Mouse (Mus musculus) lung, postnatal 36 days (tissue): Measurements from ENCODE around the gene Ccdc24.
A peak's percentile ranks its signal among the peaks of the same experiment; 100 is the strongest.

Experiments used
- DNase-seq: peaks from one replicate; pipeline ENCODE4 v3.0.0; 2022; ENCODE audit warnings: mixed read lengths

Gene Ccdc24

DNA sequence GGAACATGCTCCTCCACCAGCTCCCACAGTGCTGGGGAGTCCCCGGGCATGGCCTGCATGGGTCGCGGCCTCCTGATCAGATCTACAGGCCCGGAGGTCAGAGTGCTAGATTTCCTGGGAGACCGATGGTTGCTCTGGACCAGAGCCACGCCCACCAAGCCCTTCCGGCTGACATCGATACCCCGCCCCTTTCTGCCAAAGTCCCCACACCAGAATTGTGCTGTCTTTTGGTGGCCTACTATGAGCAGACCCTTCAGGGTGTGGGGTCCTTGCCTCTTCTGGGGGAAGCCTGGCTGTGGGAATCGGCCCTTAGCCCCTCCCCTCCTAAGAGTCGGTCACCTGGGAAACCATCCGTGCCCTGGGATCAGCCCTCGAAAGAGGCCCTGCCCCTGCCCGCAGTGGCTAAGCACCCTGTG lies at the start of gene Ccdc24:
Gene Ccdc24, minus strand, starts transcription at position 87 of the 416 bp plus-strand sequence.
- DNase-seq: peak; percentile 32

DNA sequence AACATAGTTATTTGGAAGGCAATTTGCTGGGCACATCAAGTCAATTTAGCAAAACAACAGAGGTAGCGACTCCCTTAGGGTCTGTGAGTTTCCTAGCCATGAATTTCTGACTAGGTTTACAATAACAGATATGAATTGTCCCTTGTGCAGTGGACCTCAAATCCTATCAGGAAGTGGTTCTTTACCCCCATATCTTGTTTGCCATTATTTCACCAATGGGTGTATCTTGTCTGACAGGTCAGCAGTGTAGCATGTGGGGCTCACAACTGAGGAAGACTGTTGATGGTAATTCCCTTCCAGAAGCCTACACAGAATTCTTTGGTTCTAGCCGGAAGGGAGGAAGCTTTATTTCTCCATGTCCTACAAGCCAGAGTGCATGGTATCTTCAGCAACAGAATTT lies 49.0 kb upstream of the Ccdc24 start:
- no peak for DNase-seq

DNA sequence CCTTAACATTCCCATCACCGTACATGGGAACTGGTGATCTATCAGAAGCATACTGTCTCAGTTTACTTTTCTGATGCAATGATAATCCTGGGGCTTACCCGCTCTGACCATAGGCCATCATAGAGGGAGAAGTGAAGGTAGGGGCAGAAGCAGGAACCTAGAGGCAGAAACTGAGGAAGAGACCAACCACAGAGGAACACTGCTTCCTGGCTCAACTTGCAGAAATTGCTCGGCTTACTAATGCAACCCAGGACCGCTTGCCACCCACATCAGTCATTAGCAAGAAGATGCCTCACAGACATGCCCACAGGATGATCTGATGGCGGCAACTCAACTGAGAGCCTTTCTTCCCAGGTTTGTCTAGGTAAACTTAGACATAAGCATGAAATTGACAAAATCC lies 46.4 kb upstream of the Ccdc24 start:
- DNase-seq: no peak

DNA sequence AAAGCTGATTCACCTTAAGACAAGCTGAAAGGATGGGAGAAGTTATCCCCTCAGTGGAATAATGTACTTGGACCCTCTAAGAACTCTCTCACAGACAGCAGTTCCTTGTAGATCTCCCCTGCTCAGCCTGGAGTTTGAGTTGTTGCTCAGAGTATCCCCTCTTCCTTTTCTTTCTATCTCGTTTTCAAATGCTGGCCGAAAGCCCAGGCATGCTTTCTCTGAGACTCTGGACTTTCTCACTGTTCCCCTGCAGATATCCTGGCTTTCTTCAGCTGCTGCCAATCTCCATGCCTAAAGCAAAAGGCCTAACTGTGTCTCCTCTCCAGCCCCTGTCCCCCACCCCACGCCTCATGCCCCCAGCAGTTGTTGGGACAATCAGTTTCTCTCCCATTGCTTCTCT lies 45.9 kb upstream of the Ccdc24 start:
- no peak for DNase-seq

DNA sequence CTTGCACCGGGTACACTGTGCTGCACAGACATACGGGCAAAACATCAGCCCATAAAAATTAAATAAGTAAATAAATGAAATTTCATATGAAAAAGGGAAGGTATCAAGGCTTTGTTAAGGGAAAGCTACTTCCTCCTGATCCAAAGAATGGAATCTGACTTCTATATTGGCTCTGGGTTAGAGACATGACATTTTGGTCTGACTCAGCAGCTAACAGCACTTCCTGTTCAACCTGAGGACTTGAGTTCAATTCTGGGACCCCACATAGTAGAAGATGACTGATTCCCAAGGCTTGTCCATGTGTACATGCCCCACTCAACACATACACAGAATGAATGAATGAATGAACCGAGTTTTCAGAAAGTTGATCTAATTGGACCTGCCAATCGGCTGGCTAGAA lies 45.5 kb upstream of the Ccdc24 start:
- no peak for DNase-seq

DNA sequence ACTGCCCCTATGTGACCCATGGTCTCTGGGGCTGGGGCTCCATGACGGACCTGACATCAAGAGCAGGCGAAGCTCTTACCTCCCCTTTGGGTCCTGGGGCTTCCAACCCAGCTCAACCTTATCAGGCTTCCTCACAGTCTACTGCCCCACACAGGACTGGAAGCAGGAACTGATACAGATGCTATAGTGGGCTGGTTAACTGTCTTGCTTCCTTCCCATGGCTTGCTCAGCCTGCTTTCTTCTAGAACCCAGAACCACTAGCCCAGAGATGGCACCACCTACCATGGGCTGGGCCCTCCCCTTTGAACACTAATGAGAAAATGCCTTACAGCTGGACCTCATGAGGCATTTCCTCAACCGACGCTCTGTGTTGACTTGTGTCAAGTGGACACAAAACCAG lies 45.0 kb upstream of the Ccdc24 start:
- DNase-seq: no peak

DNA sequence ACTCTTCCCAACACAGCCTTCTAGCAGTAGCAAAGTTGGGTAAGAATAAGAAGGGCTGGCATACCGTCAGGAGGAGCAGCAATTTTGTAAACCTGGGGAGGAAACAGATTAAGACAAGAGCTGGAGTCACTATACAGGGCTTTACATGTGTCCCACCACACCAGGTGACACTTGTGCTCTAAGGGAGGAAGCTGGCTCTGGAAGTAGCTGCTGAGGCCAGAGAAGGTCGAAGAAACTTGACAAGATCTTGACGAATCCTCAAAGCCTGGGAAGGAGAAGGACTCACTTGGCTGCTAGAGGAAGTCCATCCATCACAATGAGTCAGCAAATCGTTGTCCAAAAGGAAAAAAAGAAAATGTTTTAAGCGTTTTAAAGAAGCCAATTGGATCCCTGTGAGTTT lies 44.0 kb upstream of the Ccdc24 start:
- no peak for DNase-seq

DNA sequence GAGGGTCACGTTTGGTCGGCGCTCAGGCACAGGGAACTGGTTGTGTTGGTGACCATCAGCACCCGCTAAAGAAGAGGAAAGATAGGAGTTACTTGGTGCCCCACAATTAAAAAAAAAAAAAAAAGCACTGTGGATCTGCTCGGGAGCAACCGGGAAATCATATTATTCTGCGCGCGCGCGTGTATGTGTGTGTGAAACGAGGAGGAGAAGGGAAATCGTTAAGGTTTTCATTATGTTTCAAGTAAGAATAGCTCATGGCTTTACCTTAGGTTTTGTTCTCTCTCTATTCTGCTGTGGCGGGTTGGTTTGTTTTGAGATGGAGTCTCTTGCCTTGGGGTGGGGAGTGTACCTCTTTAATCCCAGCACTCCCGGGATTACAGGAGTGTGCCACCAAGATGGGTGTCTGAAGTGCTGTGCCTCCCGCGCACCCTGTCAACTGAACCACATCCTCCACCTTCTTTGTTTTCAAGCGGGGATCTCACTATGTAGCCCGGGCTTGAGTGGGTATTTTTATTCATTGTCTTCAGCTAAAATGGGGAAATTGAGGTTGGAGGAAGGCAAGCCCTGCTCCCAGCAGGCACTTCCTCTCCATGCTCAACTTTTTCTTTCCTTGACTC lies 43.2 kb upstream of the Ccdc24 start:
- DNase-seq: no peak

DNA sequence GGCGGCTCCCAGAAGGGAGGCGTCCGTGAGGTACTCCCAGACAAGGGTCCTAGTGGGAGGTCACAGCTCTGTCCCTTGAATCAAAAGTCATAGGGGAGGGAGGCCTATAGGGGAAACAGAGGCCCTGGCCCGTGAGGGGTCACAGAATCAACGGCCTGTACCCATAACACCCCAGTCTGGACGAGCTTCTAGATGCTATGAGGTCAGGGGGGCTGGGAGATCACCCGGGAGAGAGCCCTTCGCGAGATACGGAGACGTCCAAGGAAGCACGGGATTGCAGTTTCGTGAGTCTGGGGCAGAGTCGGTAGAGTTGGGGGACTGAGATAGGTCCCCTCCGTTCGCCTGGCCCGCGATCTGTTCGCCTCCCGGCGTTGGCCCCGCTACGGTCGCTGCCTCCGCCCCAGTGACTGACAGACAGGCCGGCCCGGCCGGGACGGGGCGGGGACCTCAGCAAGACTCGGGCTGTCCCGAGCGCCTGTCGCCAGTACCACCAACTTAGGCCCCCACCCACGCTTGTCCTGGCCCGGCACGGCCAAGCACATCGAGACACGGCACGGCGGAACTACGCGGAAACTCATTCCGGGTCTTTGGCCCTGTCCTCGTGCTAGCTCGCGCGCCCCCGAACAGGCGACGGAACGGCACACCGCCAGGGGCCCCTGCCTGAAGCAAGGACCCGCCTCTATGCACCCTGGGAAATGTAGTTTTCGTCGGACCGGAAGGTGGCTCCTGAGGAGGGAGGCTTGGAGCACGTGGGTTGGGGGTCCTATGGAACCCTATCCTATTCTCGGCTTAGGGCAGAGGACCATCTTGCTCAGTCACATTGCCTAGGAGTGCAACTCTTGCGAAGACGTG lies 42.5 kb upstream of the Ccdc24 start, which contains the start of gene Ipo13:
Gene Ipo13, minus strand, starts transcription at position 409 of the 852 bp plus-strand sequence.
- peak; percentile 94 for DNase-seq

DNA sequence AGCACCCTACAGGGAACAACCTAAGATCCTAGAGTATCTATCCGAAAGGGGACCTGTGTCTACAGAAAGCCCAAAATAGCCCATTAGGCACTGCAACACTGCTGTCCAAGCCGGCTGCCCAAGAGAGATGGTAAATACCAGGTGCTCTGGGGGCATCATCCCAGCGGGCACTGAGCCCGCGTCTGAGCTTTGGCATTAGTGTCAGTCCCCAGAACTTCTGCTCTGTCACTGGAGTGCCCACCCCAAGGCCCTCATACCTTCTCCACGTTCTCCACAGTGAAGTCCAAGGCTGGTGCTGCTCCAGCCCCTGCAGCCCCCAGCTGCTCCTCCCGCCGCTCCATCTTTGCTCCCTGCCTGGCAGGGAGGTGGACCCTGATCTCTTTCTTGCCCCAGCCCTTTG lies 41.7 kb upstream of the Ccdc24 start:
- DNase-seq: no peak

DNA sequence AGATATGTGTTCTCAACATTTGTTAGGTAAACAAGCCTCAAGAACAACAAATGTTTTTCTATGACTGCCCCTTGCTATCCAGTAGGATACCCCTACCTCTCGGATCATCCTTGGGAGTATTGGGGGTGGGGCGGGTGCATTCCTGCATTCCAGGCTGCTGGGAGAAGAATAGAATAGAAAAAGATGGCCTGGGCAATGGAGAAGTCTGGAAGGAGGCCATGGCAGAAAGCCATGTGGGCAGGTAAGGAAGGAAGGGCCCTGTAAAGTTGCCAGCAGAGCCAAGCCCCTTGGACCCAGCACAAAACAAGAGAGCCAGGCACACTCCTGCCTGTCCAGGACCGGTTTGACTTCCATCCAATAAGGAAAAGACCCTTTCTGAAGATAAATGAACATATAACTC lies 41.1 kb upstream of the Ccdc24 start:
- DNase-seq: peak; percentile 82

DNA sequence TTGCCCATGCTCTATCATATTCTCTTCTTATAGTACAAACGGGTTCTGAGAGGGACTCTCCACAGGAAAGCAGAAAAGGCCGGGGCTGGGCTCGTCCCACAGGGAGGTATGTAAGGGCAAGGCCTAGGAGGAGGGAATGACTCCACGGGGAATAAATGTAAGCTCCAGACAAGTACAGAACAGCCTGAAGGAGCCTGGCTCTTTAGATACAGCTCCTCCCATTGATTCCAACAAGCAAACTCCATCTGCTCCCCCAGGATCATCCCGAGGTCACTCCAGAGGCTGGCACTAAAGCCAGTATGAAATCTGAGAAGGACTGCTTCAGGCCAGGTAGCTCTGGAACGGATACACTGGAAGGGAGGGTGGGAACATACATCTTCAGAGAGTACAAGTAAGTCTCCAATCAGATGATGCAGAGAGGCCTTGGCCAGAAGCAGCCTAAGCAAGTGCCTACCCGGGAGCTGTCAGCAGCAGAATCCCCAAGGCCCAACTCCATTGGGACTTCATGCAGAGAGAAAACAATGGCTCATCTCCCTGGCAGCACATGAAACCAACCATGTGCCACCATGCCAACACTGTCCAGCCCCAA lies 40.4 kb upstream of the Ccdc24 start:
- no peak for DNase-seq

DNA sequence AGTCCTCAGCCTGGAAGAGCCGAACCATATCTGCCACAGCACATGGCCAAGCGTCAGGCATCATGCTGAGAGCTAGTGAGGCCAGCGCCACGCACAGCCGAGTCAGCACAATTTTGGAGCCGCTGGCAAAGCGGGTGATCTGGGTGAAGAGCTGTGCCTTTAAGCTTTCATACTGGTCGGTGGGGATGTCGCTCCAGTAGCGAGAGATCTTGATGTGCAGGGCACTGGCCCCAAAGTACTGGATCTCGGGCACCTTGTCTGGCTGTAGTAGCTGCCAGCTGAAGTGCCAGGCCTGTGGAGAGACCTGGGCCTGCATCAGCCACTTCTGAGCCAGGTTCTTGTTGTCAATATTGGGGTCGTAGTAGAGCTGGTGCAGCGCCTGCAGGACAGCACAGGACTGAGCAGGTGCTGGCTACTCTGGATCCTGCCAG lies 39.8 kb upstream of the Ccdc24 start:
- no peak for DNase-seq

DNA sequence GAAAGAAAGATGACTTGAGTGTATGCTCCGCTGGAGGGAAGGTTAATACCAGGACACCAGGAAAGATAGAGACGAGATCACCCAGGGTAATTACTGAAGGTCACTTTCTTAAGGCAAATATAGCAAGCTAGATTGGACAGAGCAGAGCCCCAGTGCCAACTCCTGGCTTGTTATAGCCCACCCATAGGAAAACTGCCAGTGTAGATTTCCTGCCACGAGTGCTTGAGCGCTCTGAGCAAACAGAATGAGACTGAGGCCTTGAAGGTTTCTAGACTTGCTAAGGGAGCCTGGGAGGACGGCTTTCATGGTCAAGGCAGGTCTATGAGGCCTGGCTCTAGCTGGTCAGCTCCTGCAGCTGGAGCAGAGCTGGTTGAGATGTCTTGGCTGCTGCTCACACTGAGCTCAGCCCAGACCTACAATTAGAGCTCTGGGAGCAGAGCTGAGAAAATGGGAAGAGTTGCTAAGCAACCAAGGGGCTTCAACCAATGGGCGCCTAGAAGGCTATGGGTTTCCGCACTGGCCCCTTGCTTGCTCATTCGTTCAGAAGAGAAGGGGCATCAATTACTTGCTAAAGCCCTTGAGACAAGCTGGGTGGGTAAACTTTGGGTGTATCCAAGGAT lies 36.6 kb upstream of the Ccdc24 start:
- DNase-seq: no peak

DNA sequence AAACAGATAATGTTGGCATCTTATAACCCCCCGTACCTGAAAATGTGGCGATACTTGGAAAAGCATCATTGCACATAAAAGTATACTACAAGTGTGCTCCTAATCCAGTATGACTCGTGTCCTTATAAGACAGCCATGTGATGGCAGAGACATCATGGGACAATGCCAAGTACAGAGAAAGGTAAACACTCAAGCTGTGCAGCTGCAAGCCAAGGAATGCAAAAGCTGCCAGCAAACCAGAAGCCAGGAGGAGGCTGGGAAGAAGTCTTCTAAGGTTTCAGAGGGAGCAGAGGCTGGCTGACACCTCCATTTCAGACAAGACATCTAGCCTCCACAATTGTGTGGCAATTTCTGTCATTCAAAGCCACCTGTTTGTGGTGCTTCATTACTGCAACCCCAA lies 33.8 kb upstream of the Ccdc24 start:
- peak; percentile 87 for DNase-seq

DNA sequence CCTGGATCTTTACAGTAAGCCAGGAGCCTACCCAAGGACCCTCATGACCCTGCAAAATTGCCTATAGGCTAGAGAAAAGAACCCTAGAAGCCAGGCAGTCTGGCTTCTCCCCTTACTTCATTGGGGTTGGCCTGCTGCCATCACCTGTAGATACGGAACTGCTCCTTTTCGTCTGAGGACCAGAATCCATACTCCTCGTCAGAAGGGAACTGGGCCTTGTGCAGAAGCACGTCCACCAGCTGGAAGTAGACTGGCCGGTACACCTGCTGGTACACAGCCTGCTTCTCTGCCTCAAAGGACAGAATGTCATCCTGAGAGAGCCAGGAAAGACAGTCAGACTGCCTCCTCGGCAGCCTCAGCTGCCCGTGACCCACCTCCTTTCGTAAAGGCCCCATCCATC lies 32.4 kb upstream of the Ccdc24 start:
- no peak for DNase-seq

DNA sequence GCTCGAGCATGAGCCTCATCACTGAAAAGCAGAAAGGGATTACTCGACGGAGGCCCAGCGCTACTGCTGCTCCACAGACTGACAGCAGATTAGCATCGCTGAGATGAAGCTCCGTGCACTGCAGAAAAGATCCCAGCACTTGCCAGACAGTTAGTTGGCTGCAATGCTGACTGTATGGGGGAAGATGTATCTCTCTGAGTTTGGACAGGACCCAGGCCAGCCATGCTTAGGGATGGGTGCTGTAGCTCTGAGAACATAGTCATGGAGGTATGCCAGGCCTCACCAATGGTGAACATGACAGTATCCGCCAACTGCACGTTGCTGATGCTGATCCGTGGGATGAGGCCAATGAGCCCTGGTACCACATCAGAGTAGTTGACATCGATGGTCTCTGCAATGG lies 31.7 kb upstream of the Ccdc24 start:
- no peak for DNase-seq

DNA sequence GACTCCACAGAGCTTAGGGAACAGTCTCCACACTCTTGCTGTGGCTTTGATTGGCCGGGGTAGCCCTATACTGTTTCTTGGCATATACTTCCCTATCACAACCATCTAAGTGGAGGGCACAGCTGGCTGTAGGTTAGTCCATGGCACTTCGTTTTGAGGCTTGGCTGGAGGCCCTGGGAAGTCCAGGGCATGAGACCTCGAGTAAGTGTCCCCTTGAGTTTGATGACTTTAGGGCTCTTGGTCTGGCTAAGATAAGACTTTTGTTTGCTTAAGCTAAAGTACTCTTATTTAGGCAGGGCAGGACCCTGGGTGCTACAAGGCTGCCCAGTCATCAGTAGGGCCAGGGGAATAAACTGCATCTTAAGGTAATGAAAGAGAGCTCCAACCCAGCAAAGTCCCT lies 25.8 kb upstream of the Ccdc24 start:
- DNase-seq: peak; percentile 76

DNA sequence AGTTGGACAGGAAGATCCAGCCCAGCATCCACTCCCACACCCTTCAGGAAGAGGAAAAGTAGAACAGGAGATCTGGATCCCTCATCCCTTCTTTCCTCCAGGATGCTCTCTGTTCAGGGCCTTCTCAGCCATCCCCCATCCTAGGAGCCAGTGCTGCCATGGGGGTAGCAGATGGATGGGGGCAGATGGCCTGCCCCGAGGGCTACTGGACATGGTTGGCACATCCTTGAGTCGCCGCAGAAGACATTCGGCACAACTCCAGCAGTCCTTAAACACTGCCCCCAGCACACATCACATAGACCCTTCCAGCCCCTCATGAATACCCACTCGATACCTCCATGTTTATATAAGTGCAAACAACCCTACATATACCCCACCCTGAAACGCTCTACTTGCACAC lies 23.7 kb upstream of the Ccdc24 start:
- no peak for DNase-seq

DNA sequence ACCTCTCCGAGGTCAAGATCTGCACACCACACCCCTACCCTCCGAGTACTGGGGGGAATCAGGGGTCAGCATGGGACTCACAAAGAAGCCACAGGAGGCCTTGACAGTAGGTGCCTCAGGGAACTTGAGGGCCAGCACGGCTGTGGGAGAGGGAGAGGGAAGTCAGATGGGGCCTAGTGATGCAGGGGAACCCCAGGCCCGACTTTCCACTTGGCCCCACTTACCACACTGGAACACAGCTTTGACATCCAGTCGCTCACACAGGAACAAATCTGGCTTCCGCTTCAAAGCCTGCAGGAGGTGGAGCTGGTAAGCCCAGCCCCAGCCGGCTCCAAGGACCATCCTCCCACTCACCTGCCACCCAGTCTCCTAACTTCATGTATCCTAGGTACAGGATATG lies 23.0 kb upstream of the Ccdc24 start:
- no peak for DNase-seq

DNA sequence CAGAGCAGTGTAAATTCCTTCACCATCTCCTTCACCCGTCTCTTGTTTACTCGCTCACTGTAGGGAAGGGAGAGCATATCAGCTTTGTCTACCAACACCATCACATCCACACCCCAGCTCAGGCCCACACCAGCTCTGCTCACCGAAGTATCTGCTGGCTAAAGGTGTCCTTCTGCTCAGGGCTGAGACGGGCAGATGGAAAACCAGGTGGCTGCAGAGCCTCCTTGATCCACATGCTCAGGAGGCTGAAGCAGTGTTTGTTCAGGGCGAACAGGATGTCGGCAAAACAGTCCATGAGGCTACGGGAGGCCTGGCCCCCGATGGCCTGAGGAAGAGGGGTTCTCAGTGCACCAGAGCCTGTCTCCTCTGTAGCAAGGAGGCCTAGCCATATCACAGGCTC lies 22.2 kb upstream of the Ccdc24 start:
- DNase-seq: no peak

DNA sequence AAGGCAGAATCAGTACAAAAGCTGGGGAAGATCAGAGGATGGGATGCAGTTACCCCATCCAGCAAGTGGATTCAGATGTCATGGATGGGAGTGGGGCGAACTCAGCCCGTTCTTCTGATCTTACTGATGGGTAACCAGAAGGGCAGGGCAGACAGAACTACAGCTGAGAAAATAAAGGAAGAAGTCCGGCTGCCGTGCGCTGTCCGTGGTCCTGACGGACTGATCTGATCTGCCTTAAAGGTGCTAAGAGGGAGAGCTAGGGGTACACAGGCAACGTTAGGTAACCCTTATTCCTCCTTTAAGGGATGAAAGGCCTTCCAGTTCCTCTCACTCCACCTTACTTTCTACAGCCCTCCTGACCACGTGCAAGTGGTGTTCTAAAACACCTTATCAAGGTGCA lies 21.0 kb upstream of the Ccdc24 start:
- DNase-seq: peak; percentile 71

DNA sequence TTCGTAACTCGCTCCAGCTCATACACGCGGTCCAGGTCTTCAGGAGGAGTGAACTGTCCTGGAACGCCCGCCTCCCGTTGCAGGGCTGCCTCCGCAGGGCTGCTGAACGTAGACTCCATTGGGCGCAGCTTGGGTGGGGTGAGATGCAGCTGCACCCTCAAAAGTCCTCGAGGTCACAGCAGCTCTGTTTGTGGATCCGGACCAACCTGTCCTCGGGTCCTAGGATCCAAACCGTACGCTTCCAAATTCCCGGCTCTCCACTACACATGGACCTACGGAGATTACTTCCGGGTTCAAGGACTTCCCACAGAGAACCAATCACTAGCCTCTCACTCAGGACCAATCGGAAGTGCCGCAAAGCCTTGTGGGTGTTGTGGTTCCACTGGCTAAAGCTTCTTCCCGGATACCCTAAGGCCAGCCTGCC lies 19.4 kb upstream of the Ccdc24 start, which contains the start of gene Dph2:
Gene Dph2, minus strand, starts transcription at position 295 of the 424 bp plus-strand sequence.
- DNase-seq: peak; percentile 95

DNA sequence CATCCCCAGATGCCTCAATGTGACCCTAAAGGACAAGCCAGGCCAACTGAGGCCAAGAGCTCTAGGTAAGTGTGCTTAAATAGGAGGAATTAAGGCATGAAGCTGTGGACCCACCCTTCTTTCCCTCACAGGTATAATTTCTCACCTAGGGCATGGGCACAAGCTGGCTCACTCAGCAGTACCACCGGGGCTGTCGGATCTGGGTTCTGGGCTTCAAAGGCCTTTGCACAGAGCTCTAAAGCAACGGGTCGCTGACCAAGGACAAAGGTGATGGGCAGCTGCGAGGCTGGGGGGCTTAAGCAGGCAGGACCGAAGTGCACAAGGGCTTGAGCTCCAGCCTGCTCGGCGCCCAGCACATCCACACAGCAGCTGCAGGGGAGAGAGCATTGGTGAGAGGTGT lies 18.4 kb upstream of the Ccdc24 start:
- no peak for DNase-seq
